Comparison of ENCODE assay signal across 15 mouse cellular contexts in genomic region chr1:194482001-194482716, GRCm38 (mm10).
A peak's percentile ranks its signal among the peaks of the same experiment; 100 is the strongest.
DNase-seq lines count a peak whose midpoint lies in the region; ATAC-seq lines count a peak whose summit lies in the region.
"Had no signal": no experiment of that assay in that cellular context is flagged by ENCODE, and none has a peak within 500 bp of the region (broad histone marks: within the 10 kb centered on the region; RNA-seq: fewer than 3 reads in every experiment).

No protein-coding gene starts in this region.

- H3K36me3 ChIP-seq in intestine, embryonic 15.5 days: no peaks in the 10 kb centered on the region
- H3K36me3 ChIP-seq: forebrain, embryonic 10.5 days; G1E; hindbrain, embryonic 15.5 days; midbrain, embryonic 12.5 days; neural tube, embryonic 13.5 days had no signal

- DNase-seq in adrenal gland, adult 18-20 months (ENCODE audit: low spot score in 2 of 2): peak; percentile 24 to 31
- peak; percentile 20 for DNase-seq in brain, adult 2 months (ENCODE audit: low read depth, low spot score)
- DNase-seq in kidney, postnatal 10 days: peak; percentile 29
- no peak for DNase-seq in lung, postnatal 36 days
- DNase-seq in layer of hippocampus, postnatal 14 days (ENCODE audit: low spot score in 2 of 2): no peak
- DNase-seq: gastrocnemius, postnatal 36 days; layer of hippocampus, adult 9-11 months; lung, adult 18-20 months had no signal

- no peak overlapping the region for H3K9ac ChIP-seq in intestine, embryonic 15.5 days
- H3K9ac ChIP-seq: hindbrain, embryonic 15.5 days; midbrain, embryonic 12.5 days; neural tube, embryonic 13.5 days had no signal

- H3K27me3 ChIP-seq in intestine, embryonic 15.5 days (replicated peaks): no peaks in the 10 kb centered on the region
- H3K27me3 ChIP-seq: hindbrain, embryonic 15.5 days; midbrain, embryonic 12.5 days; neural tube, embryonic 13.5 days had no signal

- no peaks in the 10 kb centered on the region for H3K9me3 ChIP-seq in intestine, embryonic 15.5 days
- H3K9me3 ChIP-seq: forebrain, embryonic 10.5 days; G1E; hindbrain, embryonic 15.5 days; midbrain, embryonic 12.5 days; neural tube, embryonic 13.5 days had no signal

- ATAC-seq in megakaryocyte progenitor cell, adult 5-6 weeks (replicated peaks; ENCODE audit: poor library complexity): peak; percentile 73
- no peak for ATAC-seq in intestine, embryonic 15.5 days

- no peaks in the 10 kb centered on the region for H3K4me1 ChIP-seq in intestine, embryonic 15.5 days (replicated peaks)
- H3K4me1 ChIP-seq: forebrain, embryonic 10.5 days; hindbrain, embryonic 15.5 days; midbrain, embryonic 12.5 days; neural tube, embryonic 13.5 days had no signal

- no peak overlapping the region for H3K4me3 ChIP-seq in intestine, embryonic 15.5 days (replicated peaks)
- H3K4me3 ChIP-seq: forebrain, embryonic 10.5 days; hindbrain, embryonic 15.5 days; midbrain, embryonic 12.5 days; neural tube, embryonic 13.5 days had no signal

- H3K4me2 ChIP-seq in intestine, embryonic 15.5 days (replicated peaks): no peak overlapping the region
- H3K4me2 ChIP-seq: hindbrain, embryonic 15.5 days; midbrain, embryonic 12.5 days; neural tube, embryonic 13.5 days had no signal

- WGBS in intestine, embryonic 15.5 days: 61% methylated on average over 6 of the region's 6 CpGs

- H3K27ac ChIP-seq in intestine, embryonic 15.5 days: no peak overlapping the region
- H3K27ac ChIP-seq: forebrain, embryonic 10.5 days; hindbrain, embryonic 15.5 days; midbrain, embryonic 12.5 days; neural tube, embryonic 13.5 days had no signal

Comparison
In these comparisons a context has a peak if more than half of its experiments do, and no peak if none do; other contexts are left out.
1. DNase-seq: peak in adrenal gland, adult 18-20 months (2 of 2), brain, adult 2 months (single experiment) and kidney, postnatal 10 days (single experiment); none in lung, postnatal 36 days (single experiment) and layer of hippocampus, postnatal 14 days (0 of 2).